Mouse (Mus musculus) embryonic facial prominence, embryonic 11.5 days (tissue): ENCODE data around the gene Frmd4a. TPM values are rescaled to one million over a fixed set of nuclear protein-coding genes. Genes with fewer than 3 reads are reported as not detected.

ENCODE experiments used
- ATAC-seq: fragments of 200-750 bp; cut with Nextera tagmentation; replicated peaks from 2 replicates; pipeline ENCODE4 v1.8.0; 2017; ENCODE audit warnings: low read depth; ENCODE audit not compliant: insufficient number of reproducible peaks, low FRiP score, low TSS enrichment
- DNase-seq: peaks from one replicate; pipeline ENCODE4 v3.0.0-alpha.2; 2015; ENCODE audit warnings: low spot score
- H3K27ac ChIP-seq: fragments of 300-500 bp; sonication (generic); replicated peaks from 2 replicates; pipeline ENCODE4 v1.5.1; 2014; ENCODE audit warnings: mild to moderate bottlenecking, low read depth, low read length, control low read depth
- H3K27me3 ChIP-seq: fragments of 300-500 bp; sonication (generic); 2 replicates; pipeline ENCODE4 v1.6.1; 2014; ENCODE audit warnings: mild to moderate bottlenecking, low read length, moderate library complexity, mixed read lengths; ENCODE audit not compliant: control insufficient read depth, insufficient read depth
- H3K36me3 ChIP-seq: fragments of 300-500 bp; sonication (generic); replicated peaks from 2 replicates; pipeline ENCODE4 v1.6.1; 2014; ENCODE audit warnings: low read depth, mild to moderate bottlenecking, low read length, moderate library complexity, mixed read lengths; ENCODE audit not compliant: control insufficient read depth, insufficient read depth
- H3K4me1 ChIP-seq: fragments of 300-500 bp; sonication (generic); 2 replicates; pipeline ENCODE4 v1.6.1; 2014; ENCODE audit warnings: low read length, mixed read lengths; ENCODE audit not compliant: control insufficient read depth, insufficient read depth
- H3K4me2 ChIP-seq: fragments of 300-500 bp; sonication (generic); 2 replicates; pipeline ENCODE4 v1.6.1; 2014; ENCODE audit warnings: low read depth, mild to moderate bottlenecking, control low read depth, low read length, moderate library complexity
- H3K4me3 ChIP-seq: fragments of 300-500 bp; sonication (generic); 2 replicates; pipeline ENCODE4 v1.5.1; 2014; ENCODE audit warnings: low read depth, low read length, control low read depth
- H3K9ac ChIP-seq: fragments of 300-500 bp; sonication (generic); replicated peaks from 2 replicates; pipeline ENCODE4 v1.6.1; 2014; ENCODE audit warnings: mild to moderate bottlenecking, control low read depth, low read length
- H3K9me3 ChIP-seq: fragments of 300-500 bp; sonication (generic); replicated peaks from 2 replicates; pipeline ENCODE4 v1.6.1; 2016; ENCODE audit warnings: mild to moderate bottlenecking, low read length, inconsistent platforms, mixed read lengths; ENCODE audit not compliant: control insufficient read depth
- WGBS: fragments of 180-500 bp; shearing (Covaris S2); extraction: QIAGEN DNeasy Blood & Tissue Kit; methylation state at CpG from one replicate; pipeline ENCODE4 v1.1.7; 2014; 5-methylcytosine and 5-hydroxymethylcytosine counted together
- polyA plus RNA-seq: library from polyadenylated mRNA; unstranded; fragments of >200 nt; fragmentation: Nextera tagmentation; extraction: Ambion mirVana; gene quantifications from 2 replicates; pipeline ENCODE4 v1.2.1, GENCODE M21; 2014

Frmd4a gene
- polyA plus RNA-seq, 1 experiment from 2014 or later = 38.5 TPM

GRCm38 (mm10) chr2:4501257-4502027 is 483.9 kb downstream of the Frmd4a start:
- Histone ChIP-seq H3K4me1 (no peaks in the 10 kb centered on the region), H3K27me3 (no peaks in the 10 kb centered on the region), H3K9me3 (no peaks in the 10 kb centered on the region), H3K4me3 (no peak overlapping the region), H3K27ac (no peak overlapping the region), H3K4me2 (no peak overlapping the region), H3K9ac (no peak overlapping the region), H3K36me3 (peaks cover 7% of the 10 kb centered on the region)
- 81% methylated on average over 15 of the region's 15 CpGs for WGBS
- ATAC-seq (no peak), DNase-seq (no peak)

DNA sequence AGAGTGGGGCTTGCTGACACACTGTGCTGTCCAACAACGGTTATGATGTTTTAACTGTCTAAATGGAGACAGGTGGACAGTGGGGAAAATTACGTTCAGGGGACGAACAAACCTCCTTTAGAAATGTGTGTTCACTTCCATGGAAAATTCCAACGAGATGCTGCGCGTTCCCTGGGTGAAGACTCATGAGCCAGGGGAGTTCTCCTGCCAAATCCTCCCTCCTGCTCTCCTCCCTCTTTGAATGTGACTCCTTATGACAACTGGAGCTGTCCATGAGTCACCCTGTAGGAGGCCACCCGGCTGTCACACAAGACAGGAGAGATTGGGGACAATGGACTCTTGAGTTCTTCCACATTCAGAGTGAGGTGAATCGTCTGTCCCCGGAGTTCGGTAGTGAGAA is 486.9 kb downstream of the Frmd4a start:
- WGBS = 85% methylated on average over 10 of the region's 10 CpGs
- no peak overlapping the region for H3K27ac ChIP-seq
- no peaks in the 10 kb centered on the region for H3K27me3 ChIP-seq
- ATAC-seq (no peak), DNase-seq (no peak)
- no peak overlapping the region for H3K9ac ChIP-seq
- H3K36me3 ChIP-seq = peaks cover 5% of the 10 kb centered on the region; the same call in 1 of the 2 replicates
- no peak overlapping the region for H3K4me3 ChIP-seq
- H3K9me3 ChIP-seq = no peaks in the 10 kb centered on the region
- no peak overlapping the region for H3K4me2 ChIP-seq
- no peaks in the 10 kb centered on the region for H3K4me1 ChIP-seq

DNA sequence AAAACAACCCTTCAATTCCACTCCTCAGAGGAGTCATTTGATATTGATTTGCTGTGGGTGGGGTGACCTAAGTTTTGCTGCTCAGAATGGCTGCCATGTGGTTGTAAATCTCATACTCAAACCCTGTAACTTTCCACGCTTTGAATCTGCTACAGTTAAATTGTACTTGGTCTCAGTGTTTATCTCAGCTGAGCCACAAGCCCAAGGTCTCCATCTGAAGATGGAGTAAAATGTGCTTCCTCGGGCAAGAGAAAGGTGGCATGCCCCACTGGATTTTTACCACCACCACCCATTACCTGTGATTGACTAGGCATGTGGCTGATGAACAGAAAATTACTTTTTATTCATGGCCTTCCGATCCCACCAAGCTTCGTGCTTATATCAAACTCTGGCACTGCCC is 488.2 kb downstream of the Frmd4a start:
- ATAC-seq = no peak
- peaks cover 3% of the 10 kb centered on the region; the same call in 1 of the 2 replicates for H3K36me3 ChIP-seq
- no peak overlapping the region for H3K9ac ChIP-seq
- H3K27me3 ChIP-seq = no peaks in the 10 kb centered on the region
- no peak overlapping the region for H3K4me2 ChIP-seq
- no peak for DNase-seq
- no peak overlapping the region for H3K4me3 ChIP-seq
- H3K27ac ChIP-seq = no peak overlapping the region
- no peaks in the 10 kb centered on the region for H3K9me3 ChIP-seq
- 96% methylated on average over 4 of the region's 4 CpGs for WGBS
- no peaks in the 10 kb centered on the region for H3K4me1 ChIP-seq

DNA sequence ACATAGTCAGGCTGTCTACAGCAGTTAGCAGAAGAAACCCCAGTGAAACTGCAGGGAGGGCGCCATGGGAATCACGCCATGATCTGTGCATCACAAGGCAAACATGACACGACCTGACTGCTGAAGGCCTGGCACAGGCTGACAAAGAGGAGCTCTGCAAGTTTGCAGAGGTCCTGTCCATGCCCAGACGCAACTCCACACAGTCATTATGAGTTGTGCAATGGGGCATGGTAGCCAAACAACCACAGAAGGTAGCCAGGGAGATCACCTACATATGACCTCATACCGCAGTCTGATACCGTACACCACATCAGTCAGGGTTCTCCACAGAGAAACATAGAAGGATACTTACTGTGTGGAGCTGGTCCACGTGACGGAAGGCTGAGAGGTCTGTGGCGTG is 489.1 kb downstream of the Frmd4a start:
- Histone ChIP-seq H3K27me3 (no peaks in the 10 kb centered on the region), H3K4me1 (no peaks in the 10 kb centered on the region), H3K9me3 (no peaks in the 10 kb centered on the region), H3K4me3 (no peak overlapping the region), H3K4me2 (no peak overlapping the region), H3K27ac (no peak overlapping the region), H3K9ac (no peak overlapping the region), H3K36me3 (peaks cover 3% of the 10 kb centered on the region; the same call in 1 of the 2 replicates)
- WGBS = 91% methylated on average over 9 of the region's 9 CpGs
- DNase-seq (no peak), ATAC-seq (no peak)

- whole genome bisulfite sequencing = 81% methylated on average over 13 of the region's 13 CpGs
- no peak overlapping the region for H3K4me3 ChIP-seq
- H3K27ac ChIP-seq = no peak overlapping the region
These were observed 490.5 kb downstream of the Frmd4a start for GRCm38 (mm10) chr2:4507887-4508615.

DNA sequence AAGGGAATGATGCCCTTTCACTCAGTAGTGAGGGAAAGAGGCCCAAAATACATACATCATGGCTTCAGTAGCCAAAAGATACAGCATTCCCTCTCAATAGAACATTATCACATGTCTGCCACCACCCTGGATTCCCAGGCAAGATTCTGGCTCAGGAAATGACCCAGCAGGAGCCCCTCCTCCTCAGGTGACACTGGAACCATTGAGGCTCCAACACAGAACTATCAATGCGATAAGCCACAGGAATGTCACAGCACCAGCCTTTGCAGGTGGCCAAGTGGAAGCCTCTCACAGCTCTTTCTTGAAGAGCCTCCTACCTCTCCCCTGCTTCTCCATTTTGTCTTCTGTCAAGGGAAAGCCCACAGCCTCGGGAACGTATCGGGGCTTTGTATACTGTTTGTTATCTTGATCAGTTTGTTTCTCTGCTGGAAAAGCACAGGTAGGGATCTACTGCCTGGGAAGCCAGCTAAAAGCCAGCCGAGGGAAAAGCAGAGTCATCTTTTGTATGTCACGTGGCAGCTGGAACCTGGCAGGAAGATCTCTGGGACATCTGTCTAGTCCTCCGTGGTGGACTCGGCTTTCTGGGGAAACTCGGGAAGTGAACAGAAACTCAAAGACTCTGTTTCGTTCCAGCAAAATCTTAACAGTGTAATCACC is 491.6 kb downstream of the Frmd4a start:
- no peak overlapping the region for H3K9ac ChIP-seq
- H3K4me1 ChIP-seq = 0 out of 2 replicates have a peak, but pooled peaks cover 2% of the 10 kb centered on the region
- no peak overlapping the region for H3K4me2 ChIP-seq
- DNase-seq (no peak), ATAC-seq (no peak)
- H3K4me3 ChIP-seq = no peak overlapping the region
- WGBS = 88% methylated on average over 10 of the region's 10 CpGs
- peaks cover 3% of the 10 kb centered on the region; the same call in 1 of the 2 replicates for H3K36me3 ChIP-seq
- H3K9me3 ChIP-seq = no peaks in the 10 kb centered on the region
- no peaks in the 10 kb centered on the region for H3K27me3 ChIP-seq
- no peak overlapping the region for H3K27ac ChIP-seq

More at GRCm38 (mm10) chr2:4507887-4508615, 490.5 kb downstream of the Frmd4a start:
- Histone ChIP-seq H3K4me1 (0 out of 2 replicates have a peak, but pooled peaks cover 2% of the 10 kb centered on the region), H3K27me3 (no peaks in the 10 kb centered on the region), H3K9ac (no peak overlapping the region), H3K4me2 (no peak overlapping the region), H3K36me3 (peaks cover 3% of the 10 kb centered on the region; the same call in 1 of the 2 replicates), H3K9me3 (no peaks in the 10 kb centered on the region)
- no peak for DNase-seq
- no peak for ATAC-seq

DNA sequence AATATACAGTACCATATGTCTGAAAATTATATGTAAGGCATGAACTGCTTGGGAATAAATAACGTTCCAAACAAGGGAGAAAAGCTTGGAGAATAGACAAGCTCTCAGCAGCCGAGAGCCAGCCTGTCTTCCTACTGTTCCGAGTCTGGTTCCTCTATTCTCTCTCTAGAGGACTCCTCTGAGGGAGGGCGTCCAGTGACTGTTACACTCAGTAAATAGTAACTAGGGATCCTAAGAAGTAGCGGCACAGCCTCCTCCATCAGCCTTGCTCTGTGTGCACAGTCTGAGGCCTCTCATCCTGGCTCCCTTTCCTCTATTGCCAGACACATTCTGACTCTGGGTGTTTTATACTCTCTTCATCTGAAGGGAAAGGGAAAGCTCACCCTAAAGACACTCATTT is 492.2 kb downstream of the Frmd4a start:
- DNase-seq = no peak
- H3K27me3 ChIP-seq = no peaks in the 10 kb centered on the region
- no peak overlapping the region for H3K4me3 ChIP-seq
- H3K4me2 ChIP-seq = no peak overlapping the region
- H3K9ac ChIP-seq = no peak overlapping the region
- no peak overlapping the region for H3K27ac ChIP-seq
- H3K36me3 ChIP-seq = peaks cover 3% of the 10 kb centered on the region; the same call in 1 of the 2 replicates
- ATAC-seq = no peak
- 0 out of 2 replicates have a peak, but pooled peaks cover 2% of the 10 kb centered on the region for H3K4me1 ChIP-seq
- no peaks in the 10 kb centered on the region for H3K9me3 ChIP-seq
- 83% methylated on average over 5 of the region's 5 CpGs for WGBS
